ENCODE assay signal across 8 mouse cellular contexts in the genomic region with DNA sequence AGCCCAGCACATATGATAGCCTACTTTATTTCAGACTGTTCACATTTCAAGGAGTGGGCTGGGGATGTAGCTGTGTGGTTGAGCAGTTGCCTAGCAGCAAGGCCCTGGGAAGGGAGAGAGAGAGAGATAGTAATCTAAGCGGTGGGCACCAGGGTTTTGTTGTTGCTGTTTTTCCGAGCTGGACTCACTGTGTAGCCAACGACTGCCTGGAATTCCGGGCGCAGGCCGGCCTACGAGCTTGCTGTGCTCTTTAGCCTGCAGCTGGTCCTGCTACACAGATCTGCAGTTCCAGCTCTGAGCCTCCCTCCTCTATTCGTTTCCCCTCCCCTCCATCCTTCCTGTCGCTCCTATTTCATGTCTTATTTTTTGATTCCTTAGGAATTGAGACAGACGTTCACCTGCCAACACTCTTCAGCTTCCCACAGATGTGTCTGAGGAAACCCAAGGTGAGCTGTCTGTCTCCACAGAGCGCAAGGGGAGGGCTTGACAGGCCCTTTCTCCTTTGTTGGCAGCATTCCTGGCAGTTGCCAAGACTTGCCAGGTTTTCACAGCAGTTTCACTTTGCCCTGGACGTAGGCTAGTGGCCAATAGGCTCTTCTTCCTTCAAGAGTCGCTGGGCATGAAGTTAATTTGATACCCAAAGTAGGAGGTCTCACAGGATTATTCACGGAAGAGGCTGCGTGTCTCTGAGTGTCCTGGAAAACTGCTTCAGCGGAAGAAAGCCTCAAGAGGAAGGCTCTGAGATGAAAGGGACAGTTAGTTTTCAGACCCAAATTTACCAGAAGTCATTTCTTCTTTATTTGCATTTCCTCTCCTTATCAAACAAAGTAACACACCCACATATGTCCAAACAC. TPM values are rescaled to one million over a fixed set of nuclear protein-coding genes. Genes with fewer than 3 reads are reported as not detected.
DNase-seq lines count a peak whose midpoint lies in the region; ATAC-seq and TF ChIP-seq lines count a peak whose summit lies in the region.

No protein-coding gene starts in this region.

- H3K4me2 ChIP-seq in forebrain, postnatal 0 days (ENCODE audit: low read depth) = peak overlapping the region; percentile 23
- peak overlapping the region; percentile 41 for H3K4me2 ChIP-seq in intestine, embryonic 15.5 days (replicated peaks)
- H3K4me2 ChIP-seq in midbrain, embryonic 16.5 days (ENCODE audit: low read length) = peak overlapping the region; percentile 2; the same call in 1 of the 2 replicates

- no peaks in the 10 kb centered on the region for H3K36me3 ChIP-seq in forebrain, postnatal 0 days (ENCODE audit: insufficient read depth)
- no peaks in the 10 kb centered on the region for H3K36me3 ChIP-seq in intestine, embryonic 15.5 days
- no peaks in the 10 kb centered on the region for H3K36me3 ChIP-seq in midbrain, embryonic 16.5 days (ENCODE audit: control insufficient read depth, insufficient read depth, low read length)

- peak overlapping the region; percentile 80 for H3K27ac ChIP-seq in gastrocnemius, adult 2 months
- peak overlapping the region; percentile 68 for H3K27ac ChIP-seq in forebrain, postnatal 0 days (ENCODE audit: low read depth, low read length)
- peak overlapping the region; percentile 48 for H3K27ac ChIP-seq in intestine, embryonic 15.5 days
- peak overlapping the region; percentile 61 for H3K27ac ChIP-seq in midbrain, embryonic 16.5 days (ENCODE audit: low read length)

- no peaks in the 10 kb centered on the region for H3K27me3 ChIP-seq in forebrain, postnatal 0 days (ENCODE audit: insufficient read depth, low read length)
- no peaks in the 10 kb centered on the region for H3K27me3 ChIP-seq in intestine, embryonic 15.5 days (replicated peaks)
- no peaks in the 10 kb centered on the region for H3K27me3 ChIP-seq in midbrain, embryonic 16.5 days (ENCODE audit: control insufficient read depth, insufficient read depth, low read depth, low read length)

- ATAC-seq in forebrain, postnatal 0 days = peak; percentile 83
- peak; percentile 39; the same call in 1 of the 2 replicates for ATAC-seq in intestine, embryonic 15.5 days
- ATAC-seq in midbrain, embryonic 16.5 days = peak; percentile 78

- H3K4me3 ChIP-seq in gastrocnemius, adult 2 months = peak overlapping the region; percentile 66
- no peak overlapping the region for H3K4me3 ChIP-seq in forebrain, postnatal 0 days (ENCODE audit: low read depth, low read length)
- no peak overlapping the region for H3K4me3 ChIP-seq in intestine, embryonic 15.5 days (replicated peaks)
- no peak overlapping the region for H3K4me3 ChIP-seq in midbrain, embryonic 16.5 days (ENCODE audit: low read depth, low read length)

- no peak overlapping the region; the same call in 1 of the 2 replicates for H3K9ac ChIP-seq in forebrain, postnatal 0 days
- no peak overlapping the region for H3K9ac ChIP-seq in intestine, embryonic 15.5 days
- no peak overlapping the region for H3K9ac ChIP-seq in midbrain, embryonic 16.5 days (ENCODE audit: low read depth, low read length)

- peaks cover 20% of the 10 kb centered on the region for H3K4me1 ChIP-seq in forebrain, postnatal 0 days (ENCODE audit: insufficient read depth)
- peaks cover 34% of the 10 kb centered on the region for H3K4me1 ChIP-seq in intestine, embryonic 15.5 days (replicated peaks)
- peaks cover 19% of the 10 kb centered on the region for H3K4me1 ChIP-seq in midbrain, embryonic 16.5 days (ENCODE audit: control insufficient read depth, insufficient read depth, low read length)

- DNase-seq in gastrocnemius, adult 2 months = peak; percentile 72
- DNase-seq in gastrocnemius, postnatal 36 days = no peak
- peak; percentile 45 for DNase-seq in cerebellum, adult 8-10 months
- DNase-seq in forebrain, postnatal 0 days = peak; percentile 71
- peak; percentile 58 to 76 for DNase-seq in left cerebral cortex, postnatal 25 days (ENCODE audit: low spot score in 2 of 2)
- DNase-seq in thymus, postnatal 4 days = peak; percentile 58

- 10% methylated on average over 16 of the region's 16 CpGs for WGBS in forebrain, postnatal 0 days
- 23% methylated on average over 16 of the region's 16 CpGs for WGBS in intestine, embryonic 15.5 days
- 11% methylated on average over 16 of the region's 16 CpGs for whole genome bisulfite sequencing in midbrain, embryonic 16.5 days

- no peaks in the 10 kb centered on the region for H3K9me3 ChIP-seq in forebrain, postnatal 0 days (ENCODE audit: low read length)
- H3K9me3 ChIP-seq in intestine, embryonic 15.5 days = no peaks in the 10 kb centered on the region
- no peaks in the 10 kb centered on the region for H3K9me3 ChIP-seq in midbrain, embryonic 16.5 days (replicated peaks; ENCODE audit: control insufficient read depth, low read length, poor library complexity, severe bottlenecking)

- intact Hi-C loops in gastrocnemius, adult 2 months (cut with DNase I) = no loop called here
- intact Hi-C loops in gastrocnemius, postnatal 36 days (cut with DNase I) = no loop called here
- intact Hi-C loops in left cerebral cortex, postnatal 25 days (cut with DNase I) = loop anchor here (2.0 kb wide), 1 partner anchor 27 kb away; no protein-coding TSS in a partner anchor

- no peak for TF ChIP-seq CTCF in gastrocnemius, adult 2 months (IDR thresholded peaks at IDR 0.05)
- TF ChIP-seq CTCF in forebrain, postnatal 0 days (IDR thresholded peaks at IDR 0.05; ENCODE audit: low read depth) = no peak

RNA-seq across cellular contexts. Expression of a gene that starts 28.2 kb away (rescaled TPM):
- total RNA-seq in gastrocnemius, adult 2 months (2021) = 10 to 100 TPM; 26.3 to 66.2 TPM
- 10 to 100 TPM; 17.6 to 39.5 TPM for total RNA-seq in gastrocnemius, postnatal 36 days (2021)
- total RNA-seq in forebrain, postnatal 0 days (2014; rRNA removed) = 43.5 and 48.2 TPM in 2 replicates
- polyA plus RNA-seq in forebrain, postnatal 0 days (2015; fragmentation: Nextera tagmentation; extraction: Ambion mirVana) = 61.9 and 75.8 TPM in 2 replicates
- polyA plus RNA-seq in intestine, embryonic 15.5 days (2015; fragmentation: Nextera tagmentation; extraction: Ambion mirVana) = 72.5 and 74.2 TPM in 2 replicates
- 10 to 100 TPM; 28.5 to 31.7 TPM for total RNA-seq in left cerebral cortex, postnatal 25 days (2021)
- 55.2 and 64.3 TPM in 2 replicates for polyA plus RNA-seq in midbrain, embryonic 16.5 days (2015; fragmentation: Nextera tagmentation; extraction: Ambion mirVana)

Comparison
In these comparisons a context has a peak if more than half of its experiments do, and no peak if none do; other contexts are left out.
1. DNase-seq: peak in gastrocnemius, adult 2 months (single experiment), cerebellum, adult 8-10 months (single experiment), forebrain, postnatal 0 days (single experiment), left cerebral cortex, postnatal 25 days (2 of 2) and thymus, postnatal 4 days (single experiment); none in gastrocnemius, postnatal 36 days (0 of 2).
2. Peak in every context shown above with its lines, with median percentiles within 50 percentile points of each other: H3K27ac ChIP-seq, ATAC-seq and H3K4me2 ChIP-seq.